Mouse (Mus musculus) C2C12 (cell line): ENCODE measurements at regions not wholly inside any gene's neighbourhood (a gene's known extent, or its start where the extent isn't known, plus 50 kb on each side); places are given as distances from the start of the nearest gene placed in this dataset.

ENCODE experiments used
- H3K27me3 ChIP-seq: one replicate; pipeline ENCODE4 v1.6.1; 2011; ENCODE audit not compliant: control insufficient read depth, insufficient read depth, insufficient read length
- H3K36me3 ChIP-seq: one replicate; pipeline ENCODE4 v1.6.1; 2011; ENCODE audit not compliant: control insufficient read depth, insufficient read depth
- H3K4me3 ChIP-seq: one replicate; pipeline ENCODE4 v1.5.1; 2011; ENCODE audit warnings: mild to moderate bottlenecking, control low read depth; ENCODE audit not compliant: poor library complexity, insufficient read depth, severe bottlenecking
- H3K79me2 ChIP-seq: one replicate; pipeline ENCODE4 v1.6.1; 2011; ENCODE audit not compliant: control insufficient read depth, insufficient read depth
- H3K79me3 ChIP-seq: one replicate; pipeline ENCODE4 v1.6.1; 2011; ENCODE audit warnings: low read depth, control low read depth
- H3ac ChIP-seq: one replicate; pipeline ENCODE3; 2011; ENCODE audit warnings: low read depth; ENCODE audit not compliant: control insufficient read depth, insufficient read length
- CEBPB ChIP-seq: IDR thresholded peaks from one replicate; pipeline ENCODE4 v1.6.1; 2011; ENCODE audit warnings: low read depth, mild to moderate bottlenecking, control low read depth, moderate library complexity
- CTCF ChIP-seq: IDR thresholded peaks from one replicate; pipeline ENCODE4 v1.5.1; 2011; ENCODE audit not compliant: control insufficient read depth, insufficient read depth, insufficient read length
- FOSL1 ChIP-seq: IDR thresholded peaks from one replicate; pipeline ENCODE4 v1.8.0; 2011; ENCODE audit warnings: mild to moderate bottlenecking, low read length; ENCODE audit not compliant: poor library complexity, insufficient read depth, severe bottlenecking
- MAX ChIP-seq: IDR thresholded peaks from one replicate; pipeline ENCODE4 v1.6.1; 2011; ENCODE audit warnings: mild to moderate bottlenecking, control low read depth
- MYOD1 ChIP-seq: IDR thresholded peaks from one replicate; pipeline ENCODE4 v1.6.1; 2011; ENCODE audit warnings: low read depth; ENCODE audit not compliant: control insufficient read depth, insufficient read length
- MYOG ChIP-seq: IDR thresholded peaks from one replicate; pipeline ENCODE4 v1.6.1; 2011; ENCODE audit not compliant: control insufficient read depth, insufficient read length; ENCODE audit errors: extremely low read depth
- USF1 ChIP-seq: IDR thresholded peaks from one replicate; pipeline ENCODE4 v1.6.1; 2011; ENCODE audit warnings: low read depth, mild to moderate bottlenecking, control low read depth, moderate library complexity

DNA sequence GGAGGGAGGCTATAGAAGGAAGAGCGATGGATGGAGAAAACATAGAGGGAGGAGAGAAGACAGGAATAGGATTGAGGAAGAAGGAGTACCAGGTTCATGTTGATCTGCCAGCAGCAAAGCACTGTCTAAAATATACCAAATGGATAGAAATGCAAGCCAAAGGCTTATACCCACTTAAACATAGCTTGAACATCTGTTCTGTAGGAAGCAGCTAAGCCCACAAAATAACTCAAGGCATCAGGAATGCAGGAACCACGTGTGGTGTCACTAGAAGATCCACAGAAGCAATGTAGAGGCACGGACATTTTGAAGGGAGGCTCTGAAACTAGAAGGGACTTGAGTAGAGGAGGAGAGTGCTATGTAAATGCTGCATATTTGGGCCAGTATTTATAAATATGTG is 78.9 kb downstream of the Smgc start:
- H3K4me3 ChIP-seq, result no peak overlapping the region
- no peaks in the 10 kb centered on the region for H3K27me3 ChIP-seq
- H3K79me3 ChIP-seq, result no peaks in the 10 kb centered on the region
- no peak for TF ChIP-seq USF1
- no peak for TF ChIP-seq MAX
- no peak for TF ChIP-seq FOSL1
- TF ChIP-seq CEBPB, result no peak
- TF ChIP-seq MYOD1, result no peak
- TF ChIP-seq CTCF, result no peak
- TF ChIP-seq MYOG, result no peak
- no peaks in the 10 kb centered on the region for H3K36me3 ChIP-seq
- no peak overlapping the region for H3ac ChIP-seq
- no peaks in the 10 kb centered on the region for H3K79me2 ChIP-seq

DNA sequence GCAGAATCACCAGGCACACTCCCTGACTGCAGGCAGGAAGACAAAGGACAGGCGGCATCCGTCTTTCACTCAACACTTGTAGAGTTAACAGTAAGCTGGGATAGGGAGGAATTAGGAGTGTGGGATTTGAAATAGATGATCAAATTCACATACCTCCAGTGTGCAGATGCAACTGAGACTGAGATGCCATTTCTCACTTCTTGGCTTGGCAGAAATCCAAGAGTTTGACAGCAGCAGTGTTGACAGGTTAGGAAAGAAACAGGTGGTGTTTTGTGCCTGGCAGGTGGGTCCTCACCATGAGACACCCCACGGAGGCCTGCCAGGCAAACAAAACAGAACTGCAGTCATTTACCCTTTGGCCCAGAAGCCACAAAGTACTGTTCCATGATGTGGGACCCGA is 79.8 kb downstream of the Smgc start:
- no peak for TF ChIP-seq FOSL1
- no peak for TF ChIP-seq MAX
- no peak for TF ChIP-seq MYOD1
- no peak for TF ChIP-seq CEBPB
- no peak for TF ChIP-seq USF1
- no peak for TF ChIP-seq MYOG
- no peak for TF ChIP-seq CTCF
- Histone ChIP-seq H3K79me3 (no peaks in the 10 kb centered on the region), H3ac (no peak overlapping the region), H3K4me3 (no peak overlapping the region), H3K79me2 (no peaks in the 10 kb centered on the region), H3K27me3 (no peaks in the 10 kb centered on the region), H3K36me3 (no peaks in the 10 kb centered on the region)

DNA sequence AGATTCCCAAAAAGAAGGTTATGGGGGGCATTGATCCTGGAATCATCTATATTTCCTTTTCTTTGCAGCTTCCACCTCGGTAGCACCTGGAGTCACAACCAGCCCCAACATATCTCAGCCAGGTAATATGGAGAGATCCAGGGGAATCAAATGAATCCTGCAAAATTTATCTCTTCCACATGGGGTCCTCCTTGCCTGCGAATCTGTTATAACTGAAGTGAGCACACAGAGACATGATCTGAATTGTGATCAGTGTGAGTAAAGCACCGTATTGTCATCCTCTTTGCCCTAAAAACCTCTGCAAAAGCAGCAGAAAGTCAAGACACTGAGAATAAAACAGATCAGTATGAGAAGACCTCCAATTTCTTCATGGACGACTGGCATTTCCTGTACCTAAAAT is 86.5 kb downstream of the Smgc start:
- H3K27me3 ChIP-seq, result no peaks in the 10 kb centered on the region
- no peak overlapping the region for H3ac ChIP-seq
- H3K79me3 ChIP-seq, result no peaks in the 10 kb centered on the region
- no peaks in the 10 kb centered on the region for H3K79me2 ChIP-seq
- no peak for TF ChIP-seq MYOG
- no peak for TF ChIP-seq MAX
- TF ChIP-seq MYOD1, result no peak
- no peak for TF ChIP-seq CEBPB
- TF ChIP-seq USF1, result no peak
- no peak for TF ChIP-seq FOSL1
- H3K4me3 ChIP-seq, result no peak overlapping the region
- H3K36me3 ChIP-seq, result no peaks in the 10 kb centered on the region

DNA sequence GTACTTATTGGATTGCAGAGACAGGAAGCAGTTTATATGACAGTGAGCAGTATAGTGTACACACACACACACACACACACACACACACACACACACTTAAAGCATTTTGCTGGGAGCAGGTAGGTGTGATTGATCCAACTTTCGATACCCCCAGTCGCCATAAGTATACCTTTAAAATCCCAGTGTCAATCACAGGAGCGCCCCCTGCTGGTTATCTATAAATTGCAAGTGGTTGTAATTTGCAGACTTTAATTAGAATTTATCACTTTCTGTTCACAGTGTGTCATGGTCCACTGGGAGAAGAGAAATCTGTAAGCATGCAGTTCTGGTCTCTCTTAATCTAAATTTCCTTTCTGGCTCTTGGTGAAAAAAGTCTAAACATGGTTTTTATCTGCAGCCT is 89.4 kb downstream of the Smgc start:
- Histone ChIP-seq H3K4me3 (no peak overlapping the region), H3K36me3 (no peaks in the 10 kb centered on the region), H3K79me2 (no peaks in the 10 kb centered on the region), H3K79me3 (no peaks in the 10 kb centered on the region), H3ac (no peak overlapping the region), H3K27me3 (no peaks in the 10 kb centered on the region)
- TF ChIP-seq MYOD1, result no peak
- TF ChIP-seq USF1, result no peak
- TF ChIP-seq CEBPB, result no peak
- TF ChIP-seq FOSL1, result no peak
- no peak for TF ChIP-seq MYOG
- TF ChIP-seq MAX, result no peak

DNA sequence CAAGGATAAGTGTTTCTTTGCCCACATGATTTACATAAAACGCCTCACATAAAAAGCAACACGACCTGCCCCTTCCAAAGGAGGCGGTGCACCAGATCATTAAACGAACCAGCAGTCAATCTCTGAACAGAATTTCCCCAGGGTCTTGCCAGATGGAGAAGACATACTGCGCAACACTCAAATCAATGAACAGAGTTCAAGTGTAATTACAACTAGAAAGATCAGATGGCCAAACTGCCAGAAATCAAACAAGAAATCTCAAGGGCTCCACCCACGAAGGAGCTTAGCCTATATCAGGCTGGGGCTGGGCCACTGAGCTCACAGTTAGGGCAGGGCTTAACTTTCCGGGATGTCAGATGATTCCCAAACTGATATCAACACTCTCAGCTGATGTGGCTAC is 90.4 kb downstream of the Smgc start:
- no peak for TF ChIP-seq MAX
- no peak for TF ChIP-seq CTCF
- TF ChIP-seq FOSL1, result no peak
- no peak for TF ChIP-seq CEBPB
- no peak for TF ChIP-seq USF1
- no peak for TF ChIP-seq MYOD1
- no peak for TF ChIP-seq MYOG
- no peaks in the 10 kb centered on the region for H3K36me3 ChIP-seq
- H3K79me3 ChIP-seq, result no peaks in the 10 kb centered on the region
- no peak overlapping the region for H3K4me3 ChIP-seq
- no peak overlapping the region for H3ac ChIP-seq
- H3K79me2 ChIP-seq, result no peaks in the 10 kb centered on the region
- H3K27me3 ChIP-seq, result no peaks in the 10 kb centered on the region

DNA sequence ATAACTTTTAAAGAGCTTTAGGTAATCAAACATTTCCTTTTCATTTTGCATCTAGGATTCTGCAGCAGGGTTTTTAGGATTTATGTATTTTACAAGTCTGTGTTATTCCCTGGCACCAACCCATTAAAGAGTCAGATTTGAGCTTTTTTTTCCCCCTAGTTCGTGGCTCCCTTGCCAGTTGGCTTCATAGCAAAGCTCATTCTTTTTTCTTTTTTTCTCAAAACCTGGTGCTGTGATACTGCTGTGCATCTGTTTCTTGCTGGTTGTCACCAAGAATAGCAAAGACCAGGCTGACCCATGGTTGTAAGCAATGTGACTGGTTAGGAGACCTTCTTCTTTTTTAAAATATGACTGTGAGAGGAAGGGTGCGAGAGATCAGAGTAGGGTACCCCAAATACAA is 93.7 kb upstream of the Cntn1 start:
- no peaks in the 10 kb centered on the region for H3K79me2 ChIP-seq
- TF ChIP-seq FOSL1 (no peak), MAX (no peak), CTCF (no peak), CEBPB (no peak), MYOG (no peak), MYOD1 (no peak), USF1 (no peak)
- H3K27me3 ChIP-seq, result no peaks in the 10 kb centered on the region
- H3K79me3 ChIP-seq, result no peaks in the 10 kb centered on the region
- H3ac ChIP-seq, result no peak overlapping the region
- no peaks in the 10 kb centered on the region for H3K36me3 ChIP-seq
- no peak overlapping the region for H3K4me3 ChIP-seq
